Mouse (Mus musculus) gastrocnemius, postnatal 14 days (tissue): ENCODE data around the gene RPS10-NUDT3. TPM values are rescaled to one million over a fixed set of nuclear protein-coding genes. Genes with fewer than 3 reads are reported as not detected.
"Not testable (repeated sequence)": the region's sequence is repeated elsewhere in the genome, so short reads cannot be mapped to it uniquely, and the experiment has no call there.

Experiments used
- DNase-seq: peaks from one replicate; pipeline ENCODE4 v3.0.0; 2021; ENCODE audit warnings: mixed read lengths
- intact Hi-C: fragments of 180-260 bp; cut with DNase I; formaldehyde crosslinking; loops from one replicate; pipeline ENCODE4 v1.15.1; 2025; ENCODE audit warnings: low total_unique reads
- total RNA-seq, 2 experiments: library from RNA; stranded (reverse); gene quantifications; 2 replicates each; pipeline ENCODE4 v1.2.3; 2021

RPS10-NUDT3 gene
- total RNA-seq, 2 experiments from 2014 or later = not detected

DNA sequence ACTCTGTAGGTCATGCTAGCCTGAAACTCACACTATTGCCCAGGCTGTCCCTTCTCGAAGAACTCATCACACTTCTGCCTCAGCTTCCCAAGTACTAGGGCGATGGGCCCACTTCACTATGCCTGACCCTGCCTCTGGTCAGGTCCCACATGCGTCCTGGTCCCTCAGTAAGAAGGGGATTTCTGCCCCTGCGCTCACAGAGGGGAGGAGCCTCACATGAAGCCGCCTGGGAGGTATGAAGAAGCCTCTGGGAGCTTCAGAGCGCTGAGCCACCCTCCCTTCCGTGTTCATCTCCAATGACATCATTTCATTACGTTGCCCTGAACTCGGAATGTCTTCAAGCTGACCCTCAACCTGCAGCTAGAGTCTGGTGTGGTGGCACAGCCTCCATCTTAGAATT, 8.7 kb upstream of the RPS10-NUDT3 start:
- intact Hi-C loops = no loop called here

DNA sequence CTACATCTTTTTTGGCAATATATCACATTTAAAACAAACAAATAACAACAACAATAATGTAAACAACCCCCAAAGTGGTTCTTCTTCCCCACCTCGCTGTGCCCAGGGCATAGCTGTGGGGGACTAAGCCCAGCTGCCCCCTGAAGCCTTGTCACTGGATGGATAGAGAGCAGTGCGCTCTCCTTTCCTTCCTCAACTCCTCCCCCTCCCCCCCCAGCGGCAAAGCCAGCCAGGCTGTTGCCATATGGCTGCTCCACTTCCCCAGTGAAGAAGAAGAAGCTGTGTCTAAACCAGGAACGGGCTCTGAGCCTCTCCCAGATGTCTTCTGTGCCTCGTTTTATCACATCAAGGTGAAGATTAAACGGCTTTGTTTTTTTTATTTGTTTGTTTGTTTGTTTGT, 8.1 kb upstream of the RPS10-NUDT3 start:
- intact Hi-C loops = no loop called here

More for the DNA sequence above, 8.7 kb upstream of the RPS10-NUDT3 start:
- DNase-seq = no peak

GRCm38 (mm10) chr17:27642491-27643062, 7.6 kb upstream of the RPS10-NUDT3 start:
- no peak for DNase-seq
- intact Hi-C loops = no loop called here

More for the DNA sequence above, 8.1 kb upstream of the RPS10-NUDT3 start:
- no peak for DNase-seq

DNA sequence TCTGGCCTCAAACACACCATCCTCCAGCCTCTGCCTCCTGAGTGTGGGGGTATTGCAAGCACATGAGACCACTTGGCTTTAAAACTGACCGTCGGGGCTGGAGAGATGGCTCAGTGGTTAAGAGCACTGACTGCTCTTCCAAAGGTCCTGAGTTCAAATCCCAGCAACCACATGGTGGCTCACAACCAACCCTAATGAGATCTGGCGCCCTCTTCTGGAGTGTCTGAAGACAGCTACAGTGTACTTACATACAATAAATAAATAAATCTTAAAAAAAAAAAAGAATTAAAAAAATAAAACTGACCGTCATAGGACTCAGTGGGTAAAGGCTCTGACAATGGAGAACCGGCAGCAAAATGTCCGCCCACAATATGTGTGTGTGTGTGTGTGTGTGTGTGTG, 4.8 kb upstream of the RPS10-NUDT3 start:
- intact Hi-C loops, DNase-seq: not testable (repeated sequence)

DNA sequence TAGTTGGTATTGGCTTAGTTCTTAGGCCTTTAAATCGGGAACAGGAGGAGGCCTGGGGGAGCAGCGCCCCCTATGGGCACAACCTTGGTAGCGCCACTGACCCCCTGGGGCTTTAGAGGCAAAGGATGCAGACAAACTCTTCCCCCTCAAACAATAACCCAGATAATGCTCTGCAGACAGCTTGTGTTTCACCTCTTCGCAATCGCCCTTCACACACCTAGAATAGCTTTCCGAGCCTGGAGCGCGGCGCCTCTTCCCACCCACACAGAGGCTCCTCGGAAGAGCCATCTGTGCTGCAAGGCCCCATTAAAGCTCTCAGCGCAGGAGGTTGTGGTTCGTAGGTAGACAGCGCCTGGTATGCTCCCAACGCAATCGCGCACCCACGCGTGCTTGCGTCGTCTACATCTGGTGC, 3.9 kb upstream of the RPS10-NUDT3 start:
- DNase-seq = no peak
- intact Hi-C loops = no loop called here

- no peak for DNase-seq
- intact Hi-C loops = no loop called here
These were observed 2.3 kb upstream of the RPS10-NUDT3 start for GRCm38 (mm10) chr17:27637333-27637732.

DNA sequence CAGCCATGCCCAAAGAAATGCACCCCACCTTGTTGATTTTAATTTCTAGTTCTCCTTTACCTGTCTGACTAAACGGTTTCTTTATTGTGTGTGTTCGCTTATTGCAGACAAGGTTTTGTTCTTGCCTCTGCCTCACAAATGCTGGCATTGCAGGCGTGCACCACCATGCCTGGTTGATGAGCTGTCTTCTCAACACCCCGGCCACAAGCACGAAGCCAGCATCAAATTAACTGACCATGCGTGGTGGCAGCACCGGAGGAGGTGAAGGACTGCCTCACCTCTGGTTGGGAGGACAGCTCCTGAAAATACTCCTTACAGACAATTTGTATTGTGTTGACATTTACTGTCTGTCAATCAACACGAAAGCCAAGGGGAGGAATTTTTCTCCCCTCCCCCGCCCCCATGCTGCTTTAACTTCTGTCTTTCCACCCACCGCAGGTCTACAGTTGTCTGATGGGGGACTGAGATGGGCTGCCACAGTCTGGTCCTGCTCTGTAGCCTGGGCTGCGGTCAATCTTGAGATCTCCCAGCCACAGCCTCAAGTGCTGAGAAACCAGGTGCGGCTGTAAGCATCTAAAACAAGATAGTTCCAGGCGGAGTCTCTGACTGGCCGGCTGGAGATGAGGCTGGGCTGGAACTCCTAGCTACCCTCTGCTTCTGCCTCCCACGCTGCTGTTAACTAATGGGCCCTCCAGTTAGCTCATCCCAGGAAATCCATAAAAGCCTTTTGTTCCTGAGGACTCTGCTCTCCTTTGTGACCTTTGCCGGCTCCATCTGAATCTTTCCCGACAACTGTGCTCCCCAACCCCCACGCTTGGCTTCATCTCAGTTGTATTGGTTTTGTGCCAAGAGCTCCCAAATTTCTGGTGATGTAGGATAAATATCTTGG, 1.4 kb upstream of the RPS10-NUDT3 start, which contains the start of gene Rps10:
Rps10 (minus strand) TSS at position 538 of the 889 bp plus-strand sequence.
- no peak for DNase-seq
- intact Hi-C loops = no loop called here

- DNase-seq, intact Hi-C loops: not testable (repeated sequence)
These were observed 517 bp upstream of the RPS10-NUDT3 start for GRCm38 (mm10) chr17:27635575-27635903.

DNA sequence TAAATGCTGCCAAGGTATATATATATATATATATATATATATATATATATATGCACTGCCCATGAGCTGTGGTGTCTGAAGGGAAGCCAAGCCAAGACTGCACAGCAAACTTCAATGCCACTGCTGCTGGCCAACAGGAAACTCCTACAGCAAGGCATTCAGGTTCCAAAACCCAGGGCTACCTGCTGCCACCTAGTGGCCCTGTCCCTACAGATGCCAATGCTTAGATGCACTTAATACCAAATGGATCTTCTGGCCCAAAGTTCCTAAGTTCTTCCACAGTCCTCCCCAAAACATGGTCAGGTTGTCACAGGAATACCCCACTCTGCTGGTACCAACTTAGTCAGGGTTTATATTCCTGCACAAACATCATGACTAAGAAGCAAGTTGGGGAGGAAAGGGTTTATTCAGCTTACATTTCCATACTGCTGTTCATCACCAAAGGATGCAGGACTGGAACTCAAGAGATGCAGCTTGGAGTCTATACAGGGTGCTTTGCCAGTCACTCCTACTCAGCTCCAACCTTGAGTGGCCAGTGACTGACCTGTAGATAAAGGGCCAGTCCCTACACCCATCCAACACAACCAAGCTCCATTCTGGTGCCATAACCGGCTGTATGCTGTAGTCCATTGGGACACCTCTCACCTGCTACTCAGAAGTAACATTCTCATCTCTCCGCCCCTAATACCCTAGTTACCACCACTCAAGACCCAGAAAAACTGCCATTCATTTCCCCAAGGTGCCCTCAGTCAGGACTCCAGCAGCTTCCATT, 5.6 kb downstream of the RPS10-NUDT3 start:
- intact Hi-C loops = loop anchor here (5.0 kb wide), 1 partner anchor 62 kb away; the partner anchor contains the start of gene AI413582
- DNase-seq = peak; percentile 78

- no peak for DNase-seq
- intact Hi-C loops = no loop called here
These were observed 6.6 kb downstream of the RPS10-NUDT3 start for GRCm38 (mm10) chr17:27628376-27628775.

GRCm38 (mm10) chr17:27627451-27627850, 7.6 kb downstream of the RPS10-NUDT3 start:
- no peak for DNase-seq
- intact Hi-C loops = no loop called here

- DNase-seq = no peak
- intact Hi-C loops = no loop called here
These were observed 8.3 kb downstream of the RPS10-NUDT3 start for GRCm38 (mm10) chr17:27626681-27627080.

DNA sequence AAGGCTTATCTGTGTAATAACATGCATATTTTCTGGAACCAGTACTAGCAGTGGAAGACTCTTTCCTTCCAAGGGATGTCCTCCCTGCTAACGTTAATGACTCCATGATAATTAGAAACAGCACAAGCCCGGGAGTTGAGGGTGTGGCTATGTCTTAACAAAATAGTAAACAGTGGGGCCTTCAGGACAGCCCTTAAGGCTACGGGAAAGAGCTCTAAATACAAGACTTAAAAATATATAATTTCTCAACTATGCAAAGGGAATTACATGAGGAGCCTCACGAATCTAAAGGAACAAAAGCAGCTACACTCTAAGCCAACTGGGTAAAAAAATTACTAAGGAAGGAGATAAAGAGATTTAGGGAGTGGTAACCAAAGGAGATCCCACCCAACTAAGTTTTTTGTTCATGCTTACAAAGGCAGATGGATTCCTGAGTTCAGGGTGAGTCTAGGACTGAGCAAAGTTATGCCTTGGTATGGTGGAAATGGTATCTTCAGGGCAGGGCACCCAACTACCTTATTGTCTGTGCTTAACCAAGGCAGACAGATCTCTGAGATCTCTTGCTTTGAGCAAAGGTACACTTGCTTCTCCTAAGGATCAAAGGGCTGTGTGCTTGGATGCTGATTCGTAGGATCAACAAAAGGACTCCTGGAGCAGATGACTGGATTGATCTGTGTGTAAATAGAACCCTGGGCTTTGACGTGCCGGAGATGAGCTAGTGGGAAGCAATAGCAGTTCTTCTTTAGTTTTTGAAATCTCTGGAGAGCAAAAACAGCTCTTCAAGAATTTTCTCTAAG, 9.4 kb downstream of the RPS10-NUDT3 start:
- intact Hi-C loops = no loop called here
- no peak for DNase-seq

- DNase-seq = peak; percentile 89
- intact Hi-C loops = no loop called here
These were observed 11.4 kb downstream of the RPS10-NUDT3 start, which contains the start of gene Nudt3 for GRCm38 (mm10) chr17:27623360-27624326. Gene Nudt3, minus strand, starts transcription at chr17:27623495.

- intact Hi-C loops = no loop called here
- DNase-seq = peak; percentile 52
These were observed 12.2 kb downstream of the RPS10-NUDT3 start for GRCm38 (mm10) chr17:27622611-27623359.

- intact Hi-C loops = no loop called here
- no peak for DNase-seq
These were observed 13.1 kb downstream of the RPS10-NUDT3 start for GRCm38 (mm10) chr17:27621705-27622531.

DNA sequence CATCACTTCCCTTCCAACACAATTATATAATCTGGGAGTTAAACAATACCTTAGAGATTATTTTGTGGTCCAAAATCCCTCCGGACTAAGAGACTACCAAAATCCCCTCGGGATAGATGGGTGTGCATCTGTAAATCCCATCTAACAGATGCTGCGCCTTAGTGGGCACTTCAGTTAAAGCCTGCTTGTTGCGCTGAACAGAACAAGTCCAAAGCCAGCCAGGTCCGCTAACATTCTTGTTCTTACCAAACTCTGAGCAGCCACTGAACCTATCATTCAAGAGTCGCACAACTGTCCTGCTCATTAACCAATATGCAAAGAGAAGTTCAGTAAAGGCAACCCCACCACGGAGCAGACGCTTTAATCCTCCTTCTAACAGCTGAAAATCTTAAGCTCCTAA, 13.9 kb downstream of the RPS10-NUDT3 start:
- intact Hi-C loops = no loop called here
- DNase-seq = no peak
